Mouse (Mus musculus): ENCODE measurements around the gene Atp2b4. TPM values are rescaled to one million over a fixed set of nuclear protein-coding genes. Genes with fewer than 3 reads are reported as not detected.

Atp2b4 gene
- polyA plus RNA-seq, 1 experiment from 2014 or later, result 13.5 TPM

DNA sequence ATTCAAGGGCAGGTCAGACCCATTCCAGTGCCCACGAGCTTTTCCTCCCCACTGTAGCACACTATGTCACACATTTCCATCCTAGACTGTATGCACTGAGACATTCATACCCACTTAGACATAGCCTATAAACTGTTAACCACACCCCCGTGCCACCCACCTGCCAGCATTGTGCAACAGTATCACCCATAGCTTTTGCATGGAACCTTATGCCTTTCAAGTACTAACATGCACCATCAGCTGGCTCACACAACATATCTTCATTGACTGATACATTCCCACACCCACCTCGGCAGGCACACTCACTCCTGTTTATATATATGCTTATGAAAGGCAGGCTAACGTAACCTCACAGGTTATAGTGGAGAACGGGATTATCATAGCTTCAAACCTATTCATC is 902 bp upstream of the Atp2b4 start:
- H3K27ac ChIP-seq (replicated peaks), result no peak overlapping the region; the same call in 1 of the 2 replicates
- TF ChIP-seq EP300 (optimal IDR thresholded peaks at IDR 0.05) (no peak), CTCF (IDR thresholded peaks at IDR 0.05; ENCODE audit: low read depth) (no peak)
- peaks cover 13% of the 10 kb centered on the region for H3K4me1 ChIP-seq (replicated peaks; ENCODE audit: control insufficient read depth, insufficient read depth)
- no peaks in the 10 kb centered on the region for H3K36me3 ChIP-seq (ENCODE audit: control insufficient read depth, insufficient read depth, low read length)
- no peak overlapping the region for H3K4me2 ChIP-seq (replicated peaks; ENCODE audit: low read depth)
- no peaks in the 10 kb centered on the region for H3K27me3 ChIP-seq (ENCODE audit: control insufficient read depth, insufficient read depth, low read length)
- 45% methylated on average over 5 of the region's 5 CpGs for WGBS
- DNase-seq (ENCODE audit: low spot score), result no peak
- H3K4me3 ChIP-seq (ENCODE audit: low read depth, low read length), result no peak overlapping the region
- ATAC-seq (ENCODE audit: low FRiP score, low TSS enrichment), result no peak
- no peak overlapping the region for H3K9ac ChIP-seq (ENCODE audit: low read length)
- no peaks in the 10 kb centered on the region for H3K9me3 ChIP-seq (ENCODE audit: control insufficient read depth, low read length)

DNA sequence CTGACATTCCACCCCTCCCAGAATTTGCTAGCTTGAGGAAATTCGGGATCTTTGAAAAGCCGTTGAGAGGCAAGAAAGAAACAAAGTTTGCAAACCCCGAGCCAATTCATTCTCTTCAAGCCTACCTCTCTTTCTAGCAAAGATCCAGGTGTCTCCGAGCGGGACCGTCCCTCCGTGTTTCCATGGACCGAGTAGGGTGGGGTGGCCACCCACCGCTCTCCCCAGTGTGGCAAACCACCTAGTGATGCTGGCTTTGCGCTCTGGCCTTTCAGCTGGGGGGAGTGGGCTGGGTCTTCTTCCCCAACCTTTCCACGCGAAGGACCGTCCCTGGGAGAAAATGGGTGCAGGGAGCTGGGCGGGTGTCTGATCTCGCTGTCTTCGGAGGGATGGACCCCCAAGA is 329 bp downstream of the Atp2b4 start:
- peak overlapping the region; percentile 67 for H3K4me3 ChIP-seq (ENCODE audit: low read depth, low read length)
- H3K9me3 ChIP-seq (ENCODE audit: control insufficient read depth, low read length), result no peaks in the 10 kb centered on the region
- H3K4me1 ChIP-seq (replicated peaks; ENCODE audit: control insufficient read depth, insufficient read depth), result peaks cover 13% of the 10 kb centered on the region
- H3K27me3 ChIP-seq (ENCODE audit: control insufficient read depth, insufficient read depth, low read length), result no peaks in the 10 kb centered on the region
- DNase-seq (ENCODE audit: low spot score) (no peak), ATAC-seq (ENCODE audit: low FRiP score, low TSS enrichment) (peak; percentile 31; the same call in 1 of the 2 replicates)
- H3K27ac ChIP-seq (replicated peaks), result peak overlapping the region; percentile 85
- peak overlapping the region; percentile 85 for H3K4me2 ChIP-seq (replicated peaks; ENCODE audit: low read depth)
- H3K9ac ChIP-seq (ENCODE audit: low read length), result peak overlapping the region; percentile 75
- TF ChIP-seq CTCF (IDR thresholded peaks at IDR 0.05; ENCODE audit: low read depth), result no peak
- no peak for TF ChIP-seq EP300 (optimal IDR thresholded peaks at IDR 0.05)
- WGBS, result under 1% methylated on average over 16 of the region's 16 CpGs
- no peaks in the 10 kb centered on the region for H3K36me3 ChIP-seq (ENCODE audit: control insufficient read depth, insufficient read depth, low read length)

DNA sequence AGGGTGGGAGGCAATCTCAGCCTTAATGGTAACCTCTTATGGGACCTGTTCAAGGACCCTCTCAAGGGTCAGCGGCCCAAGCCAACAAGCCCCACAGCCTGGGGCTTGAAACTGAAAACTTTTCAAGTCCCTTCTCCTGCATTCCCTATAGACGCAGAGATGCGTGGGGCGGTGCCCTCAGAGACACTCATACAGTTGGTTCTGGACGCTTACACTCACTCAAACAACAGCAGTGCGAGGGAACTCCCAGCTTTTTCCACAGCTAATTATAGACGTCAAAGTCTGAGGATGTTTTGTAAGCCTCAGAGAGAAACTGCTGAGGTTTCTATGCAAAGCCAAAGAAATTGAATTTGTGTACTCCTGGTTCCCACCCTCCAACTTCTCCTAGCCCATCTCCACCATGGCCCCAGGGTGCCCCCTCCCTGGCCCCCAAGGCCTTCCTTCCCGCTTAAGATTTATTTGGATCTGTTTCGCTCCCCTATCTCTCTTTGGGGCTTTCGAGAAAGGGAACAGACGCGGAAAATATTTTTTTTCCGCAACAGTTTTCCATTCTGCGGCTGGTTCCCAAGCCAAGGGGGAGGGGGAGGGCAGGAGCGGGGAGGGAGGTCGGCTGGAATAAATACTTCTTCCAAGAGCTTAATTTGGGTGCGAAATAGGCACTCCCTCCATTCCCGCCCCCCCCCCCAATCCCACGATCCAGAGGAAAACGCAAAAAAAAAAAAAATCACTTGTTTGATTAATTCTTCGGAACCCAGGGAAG is 975 bp downstream of the Atp2b4 start:
- Histone ChIP-seq H3K36me3 (ENCODE audit: control insufficient read depth, insufficient read depth, low read length) (no peaks in the 10 kb centered on the region), H3K4me1 (replicated peaks; ENCODE audit: control insufficient read depth, insufficient read depth) (peaks cover 13% of the 10 kb centered on the region), H3K9me3 (ENCODE audit: control insufficient read depth, low read length) (no peaks in the 10 kb centered on the region), H3K4me2 (replicated peaks; ENCODE audit: low read depth) (peak overlapping the region; percentile 85), H3K4me3 (ENCODE audit: low read depth, low read length) (peak overlapping the region; percentile 67), H3K27ac (replicated peaks) (peak overlapping the region; percentile 85), H3K27me3 (ENCODE audit: control insufficient read depth, insufficient read depth, low read length) (no peaks in the 10 kb centered on the region), H3K9ac (ENCODE audit: low read length) (peak overlapping the region; percentile 75)
- TF ChIP-seq EP300 (optimal IDR thresholded peaks at IDR 0.05) (no peak), CTCF (IDR thresholded peaks at IDR 0.05; ENCODE audit: low read depth) (no peak)
- ATAC-seq (ENCODE audit: low FRiP score, low TSS enrichment), result no peak
- WGBS, result 4% methylated on average over 20 of the region's 21 CpGs
- DNase-seq (ENCODE audit: low spot score), result no peak

DNA sequence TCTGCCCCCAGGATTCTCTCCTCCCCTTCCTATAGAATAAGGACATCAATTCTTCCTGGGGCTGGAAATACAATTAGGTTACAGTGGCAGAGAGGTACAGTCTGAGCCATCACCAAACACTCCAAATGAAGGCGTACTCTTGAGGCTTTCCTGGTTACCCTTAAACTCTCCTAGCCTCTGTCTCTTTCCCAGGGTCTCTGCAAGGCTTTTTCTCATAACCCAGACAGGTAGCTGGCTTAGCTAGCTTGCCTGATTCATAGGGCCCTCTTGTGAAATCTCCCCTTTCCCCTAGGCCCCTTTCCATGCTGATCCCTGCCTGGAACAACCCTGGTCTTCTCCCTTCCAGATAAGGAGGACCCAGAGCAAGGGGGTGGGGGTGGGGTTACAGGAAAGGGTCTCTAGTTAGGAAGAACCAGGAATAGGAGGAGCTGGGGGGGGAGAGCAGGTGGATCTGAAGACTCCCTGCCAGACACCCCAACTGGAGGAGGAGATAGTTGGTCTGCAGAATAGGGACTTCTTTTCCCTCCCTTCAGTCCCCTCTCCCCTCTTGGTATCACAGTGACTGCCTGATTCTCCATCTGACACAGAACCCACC is 1.9 kb downstream of the Atp2b4 start:
- Histone ChIP-seq H3K9me3 (ENCODE audit: control insufficient read depth, low read length) (no peaks in the 10 kb centered on the region), H3K27ac (replicated peaks) (peak overlapping the region; percentile 85), H3K27me3 (ENCODE audit: control insufficient read depth, insufficient read depth, low read length) (no peaks in the 10 kb centered on the region), H3K4me2 (replicated peaks; ENCODE audit: low read depth) (peak overlapping the region; percentile 85), H3K36me3 (ENCODE audit: control insufficient read depth, insufficient read depth, low read length) (no peaks in the 10 kb centered on the region; the same call in 1 of the 2 replicates), H3K4me1 (replicated peaks; ENCODE audit: control insufficient read depth, insufficient read depth) (peaks cover 13% of the 10 kb centered on the region), H3K4me3 (ENCODE audit: low read depth, low read length) (peak overlapping the region; percentile 67), H3K9ac (ENCODE audit: low read length) (peak overlapping the region; percentile 75)
- DNase-seq (ENCODE audit: low spot score), result no peak
- 69% methylated on average over 1 of the region's 1 CpGs for WGBS
- no peak for TF ChIP-seq CTCF (IDR thresholded peaks at IDR 0.05; ENCODE audit: low read depth)
- TF ChIP-seq EP300 (optimal IDR thresholded peaks at IDR 0.05), result no peak
- ATAC-seq (ENCODE audit: low FRiP score, low TSS enrichment), result no peak

DNA sequence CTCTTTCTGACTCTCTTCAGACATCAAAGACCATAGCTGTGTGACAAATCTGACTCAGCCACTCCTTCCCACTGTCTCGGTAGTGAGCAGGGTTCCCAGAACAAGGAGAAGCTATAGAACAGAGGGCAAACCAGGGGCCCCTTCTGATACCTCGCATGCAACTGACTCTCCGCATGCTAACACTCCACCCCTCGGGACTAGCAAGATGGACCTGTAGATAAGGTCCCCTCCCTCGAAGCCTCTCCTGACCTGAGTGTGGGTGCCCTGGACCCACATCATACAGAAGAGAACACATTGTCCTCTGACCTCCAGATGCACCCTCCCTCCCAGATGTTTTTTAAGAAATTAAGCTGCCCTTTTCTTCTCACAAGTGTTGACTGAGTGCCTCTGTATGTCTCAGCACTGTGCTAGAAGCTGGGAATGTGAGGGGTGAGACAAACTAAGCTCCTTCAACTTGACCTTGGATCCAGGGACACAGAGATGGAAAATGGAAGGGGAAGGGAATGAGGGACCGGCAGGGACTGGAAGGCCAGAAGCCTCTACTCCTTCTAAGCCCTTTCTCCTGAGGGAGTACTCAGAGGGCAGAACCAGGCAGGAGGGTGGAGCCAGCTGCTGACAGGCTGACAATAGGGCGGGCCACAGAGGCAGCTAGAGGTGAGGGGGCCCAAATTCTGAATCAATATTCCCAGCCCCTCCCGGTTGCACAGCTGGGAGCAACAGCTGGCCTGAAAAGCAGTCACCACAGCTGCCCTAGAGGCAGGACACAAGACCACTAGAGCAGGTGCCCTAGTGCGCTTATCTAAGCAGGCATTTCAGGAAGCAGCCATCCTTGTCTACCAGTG is 2.6 kb downstream of the Atp2b4 start:
- H3K27ac ChIP-seq (replicated peaks), result peak overlapping the region; percentile 85; the same call in 1 of the 2 replicates
- H3K4me2 ChIP-seq (replicated peaks; ENCODE audit: low read depth), result peak overlapping the region; percentile 85
- no peak for DNase-seq (ENCODE audit: low spot score)
- H3K36me3 ChIP-seq (ENCODE audit: control insufficient read depth, insufficient read depth, low read length), result no peaks in the 10 kb centered on the region; the same call in 1 of the 2 replicates
- H3K27me3 ChIP-seq (ENCODE audit: control insufficient read depth, insufficient read depth, low read length), result no peaks in the 10 kb centered on the region
- 25% methylated on average over 9 of the region's 9 CpGs for WGBS
- no peak for TF ChIP-seq CTCF (IDR thresholded peaks at IDR 0.05; ENCODE audit: low read depth)
- no peak for TF ChIP-seq EP300 (optimal IDR thresholded peaks at IDR 0.05)
- no peak for ATAC-seq (ENCODE audit: low FRiP score, low TSS enrichment)
- no peaks in the 10 kb centered on the region for H3K9me3 ChIP-seq (ENCODE audit: control insufficient read depth, low read length)
- H3K9ac ChIP-seq (ENCODE audit: low read length), result peak overlapping the region; percentile 38
- peak overlapping the region; percentile 67 for H3K4me3 ChIP-seq (ENCODE audit: low read depth, low read length)
- H3K4me1 ChIP-seq (replicated peaks; ENCODE audit: control insufficient read depth, insufficient read depth), result peaks cover 13% of the 10 kb centered on the region
